Mouse (Mus musculus) small intestine, adult 2 months (tissue): ENCODE results near the gene Bace2.

Experiments
- CTCF ChIP-seq: fragments of 200-500 bp; IDR thresholded peaks from 2 replicates; pipeline ENCODE4 v1.5.1; 2012; ENCODE audit warnings: low read depth, mild to moderate bottlenecking, control low read depth, inconsistent platforms, low read length, moderate library complexity, mixed read lengths; ENCODE audit not compliant: insufficient replicate concordance, insufficient read length; ENCODE audit errors: extremely low read depth
- POLR2A ChIP-seq: fragments of 200-500 bp; IDR thresholded peaks from 2 replicates; pipeline ENCODE4 v1.6.1; 2012; ENCODE audit warnings: low read depth, mild to moderate bottlenecking, control low read depth, inconsistent platforms, low read length, moderate library complexity

- TF ChIP-seq CTCF = no peak
- no peak for TF ChIP-seq POLR2A
These were observed 41.5 kb downstream of the Bace2 start for GRCm38 (mm10) chr16:97397945-97398531.
